Mouse (Mus musculus): ENCODE results near the gene Mab21l1.
A peak's percentile ranks its signal among the peaks of the same experiment; 100 is the strongest.

Gene Mab21l1

DNA sequence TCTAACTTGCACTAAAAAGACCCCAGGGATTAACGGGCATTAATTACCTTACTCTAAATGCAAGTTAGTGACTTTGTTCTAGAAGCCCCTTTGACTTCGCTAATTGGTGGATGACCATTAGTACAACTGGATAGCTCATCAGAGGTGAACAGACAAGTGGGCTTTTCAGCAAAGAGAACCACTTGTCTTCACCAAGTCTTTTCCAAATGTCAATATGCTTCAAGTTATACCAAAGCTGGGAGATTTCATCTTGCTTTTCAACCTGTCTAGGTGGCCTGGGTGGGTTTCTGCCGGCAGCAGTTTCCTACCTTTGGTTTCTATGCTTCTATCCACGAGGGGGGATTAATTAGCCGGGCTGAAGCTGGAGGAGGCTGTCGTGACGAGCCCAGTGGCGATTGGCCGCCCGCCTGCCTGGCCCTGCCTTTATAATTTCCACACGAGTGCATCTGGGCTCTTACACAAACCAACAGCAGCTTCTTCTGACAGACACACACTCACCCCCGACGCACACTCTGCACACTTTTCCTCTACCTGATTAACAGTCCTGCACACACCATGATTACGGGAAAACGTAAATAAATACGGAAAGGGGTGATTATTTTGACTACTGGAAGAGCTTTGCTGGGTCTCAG, at the start of gene Mab21l1:
Gene Mab21l1 (plus strand): TSS at position 455 of the 632 bp plus-strand sequence.
- no peak for DNase-seq (ENCODE audit: extremely low read depth, insufficient read length, low spot score)

- DNase-seq (ENCODE audit: extremely low read depth, insufficient read length, low spot score), result no peak
Observed at GRCm38 (mm10) chr3:55733665-55734064, 48.6 kb upstream of the Mab21l1 start.

DNA sequence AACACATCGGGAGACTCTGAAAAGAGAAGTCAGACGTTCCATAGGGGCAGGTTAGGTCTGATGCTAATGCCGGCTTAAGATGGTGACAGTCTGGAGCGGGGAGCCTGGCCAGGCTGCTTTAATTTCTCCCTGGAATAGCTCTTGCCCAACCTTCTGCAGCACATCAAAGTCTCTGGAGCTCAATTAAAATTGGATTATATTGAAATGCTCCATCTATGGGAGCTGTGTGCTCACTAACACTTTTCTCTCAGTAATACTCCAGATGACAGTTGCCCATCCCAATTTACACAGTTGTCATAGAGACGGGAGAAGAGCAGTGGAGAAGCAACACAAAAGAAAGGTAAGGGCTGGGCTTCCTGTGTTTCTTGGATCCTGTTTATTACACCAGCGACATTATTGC, 40.9 kb upstream of the Mab21l1 start:
- no peak for DNase-seq (ENCODE audit: extremely low read depth, insufficient read length, low spot score)

DNA sequence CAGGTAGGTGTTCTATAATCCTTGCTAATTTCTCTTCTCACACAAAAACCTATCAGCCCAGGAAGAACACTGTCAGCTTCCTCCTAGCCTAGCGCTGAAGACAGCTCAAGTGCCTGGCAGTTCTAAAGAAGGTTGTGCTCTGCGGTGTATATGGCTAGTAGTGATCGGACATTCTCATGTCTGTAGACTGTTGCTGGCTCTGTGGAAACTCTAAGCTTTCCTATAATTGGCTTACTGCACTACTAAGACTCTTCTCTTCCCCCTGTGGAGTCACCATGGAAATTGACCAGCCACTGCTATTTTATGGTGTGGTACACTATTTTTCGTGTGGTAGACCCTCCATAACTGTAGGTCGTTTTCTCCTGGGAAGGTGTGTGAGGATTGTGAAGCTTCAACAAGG, 40.1 kb upstream of the Mab21l1 start:
- DNase-seq (ENCODE audit: extremely low read depth, insufficient read length, low spot score), result no peak

DNA sequence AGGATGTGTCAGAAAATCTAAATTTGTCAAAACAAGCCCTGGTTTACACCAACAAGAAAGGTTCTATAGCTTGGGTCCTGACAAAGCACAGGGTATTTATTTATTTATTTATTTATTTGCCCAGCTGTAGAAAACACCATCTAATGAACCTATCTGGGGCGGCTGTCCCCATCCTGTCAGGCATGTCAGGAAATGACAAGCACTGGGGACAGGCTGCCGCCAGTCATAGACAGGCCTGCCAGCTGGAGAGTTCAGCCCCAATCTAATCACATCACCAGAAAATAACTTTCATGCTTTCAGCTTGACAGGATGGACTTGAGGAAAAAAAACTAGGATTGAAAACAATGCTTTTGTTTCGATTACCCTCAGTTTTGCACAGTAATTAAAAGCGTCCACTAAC, 39.7 kb upstream of the Mab21l1 start:
- DNase-seq (ENCODE audit: extremely low read depth, insufficient read length, low spot score), result no peak

- no peak for DNase-seq (ENCODE audit: extremely low read depth, insufficient read length, low spot score)
Observed at GRCm38 (mm10) chr3:55743885-55744284, 38.4 kb upstream of the Mab21l1 start.

DNA sequence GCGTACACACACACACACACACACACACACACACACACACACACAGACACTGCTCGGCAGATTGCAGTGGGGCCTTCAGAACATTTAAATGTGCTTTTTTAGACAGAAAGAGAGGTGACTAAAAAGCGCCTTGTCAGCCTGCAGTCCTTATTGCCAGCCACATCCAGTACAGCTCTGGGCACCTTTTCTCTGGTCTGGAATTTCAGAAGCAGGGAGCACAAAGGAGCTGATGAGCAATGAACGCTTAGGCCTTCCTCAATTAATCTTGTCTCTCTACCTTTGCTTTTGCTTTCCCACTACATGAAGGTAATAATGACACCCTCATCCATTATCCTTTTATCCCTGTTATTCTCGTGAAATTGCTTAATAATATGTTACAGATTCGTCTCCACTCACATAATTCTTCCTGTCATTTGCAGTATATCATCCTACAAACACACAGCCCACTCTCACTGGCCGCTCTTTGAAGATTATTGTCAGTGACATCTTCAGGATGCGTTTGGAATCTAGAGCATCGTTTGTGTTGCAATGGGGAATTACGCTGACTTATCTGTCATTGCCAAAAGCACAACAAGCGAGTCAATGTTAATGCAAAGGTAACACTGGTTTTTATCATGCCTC, 31.8 kb upstream of the Mab21l1 start:
- DNase-seq (ENCODE audit: extremely low read depth, insufficient read length, low spot score), result no peak

DNA sequence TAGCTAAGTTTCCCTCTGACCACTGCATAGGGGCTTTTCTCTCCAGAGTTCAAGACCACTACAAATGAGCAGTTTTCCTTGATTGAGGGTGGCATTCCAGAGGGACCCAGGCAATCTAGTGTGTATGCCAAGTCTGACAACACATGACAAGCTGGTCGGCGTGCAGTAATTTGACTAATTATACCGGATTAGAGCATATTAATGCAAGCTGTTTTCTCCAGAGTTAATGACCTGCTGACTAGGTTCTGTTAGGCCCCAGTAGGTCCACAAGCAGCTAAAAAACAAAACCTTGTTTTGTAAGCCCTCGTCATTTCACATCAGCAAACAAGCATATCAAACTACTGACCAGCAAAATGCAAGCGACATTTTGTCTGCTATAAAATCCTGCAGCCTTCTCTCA, 30.9 kb upstream of the Mab21l1 start:
- DNase-seq (ENCODE audit: extremely low read depth, insufficient read length, low spot score), result no peak

GRCm38 (mm10) chr3:55752558-55752957, 29.8 kb upstream of the Mab21l1 start:
- DNase-seq (ENCODE audit: extremely low read depth, insufficient read length, low spot score), result no peak

DNA sequence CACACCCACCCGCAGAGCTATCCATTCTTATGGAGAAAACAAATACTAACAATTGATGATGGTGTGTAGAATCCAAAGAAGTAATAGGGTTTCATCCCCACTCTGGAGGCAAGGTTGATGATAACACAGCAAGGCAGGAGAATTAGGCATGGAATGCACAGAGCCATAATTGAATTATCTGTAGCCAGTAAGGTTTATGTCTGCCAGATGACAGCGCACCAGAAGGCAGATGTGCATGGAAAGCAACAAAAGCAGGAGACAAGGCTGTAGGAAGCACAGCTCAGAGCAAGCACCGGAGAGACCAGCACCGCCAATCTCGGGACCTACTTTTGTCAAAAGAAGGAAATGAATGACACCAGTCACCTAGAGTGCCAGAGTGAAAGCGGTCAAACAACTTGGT, 28.4 kb upstream of the Mab21l1 start:
- no peak for DNase-seq (ENCODE audit: extremely low read depth, insufficient read length, low spot score)

DNA sequence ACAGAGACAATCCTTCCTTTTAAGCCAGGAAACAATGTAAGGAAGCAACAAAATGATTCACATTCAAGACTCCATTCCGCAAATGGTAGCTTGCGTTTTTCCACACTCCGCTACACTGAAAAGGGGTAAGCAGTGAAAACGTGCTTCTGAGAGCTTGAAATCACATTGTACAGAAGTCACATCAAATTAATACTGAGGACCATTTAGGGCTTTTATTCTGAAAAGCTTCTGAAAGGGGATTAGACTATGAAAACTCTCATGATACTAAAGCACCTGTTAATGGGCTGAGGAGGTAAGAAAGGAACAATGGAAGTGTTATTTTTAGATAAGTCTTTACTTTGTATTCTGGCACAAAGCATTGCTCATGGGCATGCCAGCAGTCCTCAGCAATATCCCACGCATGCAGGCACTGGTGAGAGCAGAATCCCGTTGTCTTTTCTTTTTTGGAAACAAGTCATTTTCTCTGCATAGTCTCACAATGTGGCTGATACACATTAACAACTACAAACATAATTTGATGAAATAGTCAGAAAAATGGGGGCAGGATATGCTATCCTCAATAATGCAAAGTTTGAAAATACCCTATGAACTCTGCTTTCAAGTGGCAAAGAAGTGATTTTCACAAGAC, 27.2 kb upstream of the Mab21l1 start:
- DNase-seq (ENCODE audit: extremely low read depth, insufficient read length, low spot score), result no peak

DNA sequence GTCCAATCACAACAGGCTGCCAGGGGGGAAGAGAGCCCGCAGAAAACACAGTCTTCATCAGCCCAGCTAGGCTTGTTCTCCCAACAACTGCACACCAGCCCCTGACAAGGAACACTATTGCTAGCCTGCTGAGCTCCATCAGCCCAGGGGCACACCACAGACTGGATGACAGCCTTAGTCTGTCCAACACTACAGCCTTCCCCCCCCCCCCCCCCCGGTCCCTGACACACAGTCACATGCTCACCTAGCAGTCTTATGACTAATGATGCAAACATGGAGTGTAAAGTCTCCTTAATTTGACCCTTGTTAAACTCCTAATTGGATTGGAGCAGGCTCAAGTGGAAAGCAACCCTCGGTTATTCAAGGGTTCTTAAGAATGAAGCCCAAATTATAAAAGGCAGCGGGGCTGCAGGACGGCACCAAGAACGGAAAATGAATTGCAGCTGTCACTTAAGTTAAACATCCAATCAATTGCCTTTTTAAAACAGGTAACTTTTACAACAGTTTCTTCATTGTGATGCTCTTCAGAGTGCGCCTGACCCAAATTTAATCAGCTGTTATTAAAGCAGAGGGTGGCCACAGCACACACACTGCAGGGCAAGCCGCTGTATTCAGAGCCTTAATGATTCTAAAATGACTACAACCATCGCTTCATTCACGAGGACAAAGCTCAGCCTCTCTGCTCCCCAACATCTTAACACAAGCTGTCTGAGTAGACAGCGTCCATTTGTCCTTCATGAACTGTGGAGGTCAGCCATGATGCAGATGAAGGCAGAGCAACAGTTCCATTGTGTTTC, 26.3 kb upstream of the Mab21l1 start:
- DNase-seq (ENCODE audit: extremely low read depth, insufficient read length, low spot score), result peak; percentile 15

- DNase-seq (ENCODE audit: extremely low read depth, insufficient read length, low spot score), result no peak
Observed at GRCm38 (mm10) chr3:55756602-55757190, 25.6 kb upstream of the Mab21l1 start.

DNA sequence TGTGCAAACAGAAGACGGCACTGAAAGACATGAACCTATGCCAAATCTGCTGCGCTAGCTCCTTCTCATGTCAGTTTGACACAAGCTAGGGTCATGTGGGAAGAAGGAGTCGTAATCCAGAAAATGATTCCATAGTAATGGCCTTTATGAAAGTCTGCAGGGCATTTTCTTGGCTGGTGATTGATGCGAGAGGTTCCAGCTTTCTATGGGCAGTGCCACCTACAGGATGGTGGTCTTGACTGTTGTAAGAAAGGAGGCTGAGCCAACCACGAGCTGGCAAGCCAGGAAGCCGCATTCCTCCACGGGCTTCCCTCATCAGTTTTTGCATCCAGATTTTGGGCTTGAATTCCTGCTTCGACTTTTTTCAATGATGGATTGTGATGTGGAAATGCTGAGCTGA, 24.0 kb upstream of the Mab21l1 start:
- DNase-seq (ENCODE audit: extremely low read depth, insufficient read length, low spot score), result no peak

DNA sequence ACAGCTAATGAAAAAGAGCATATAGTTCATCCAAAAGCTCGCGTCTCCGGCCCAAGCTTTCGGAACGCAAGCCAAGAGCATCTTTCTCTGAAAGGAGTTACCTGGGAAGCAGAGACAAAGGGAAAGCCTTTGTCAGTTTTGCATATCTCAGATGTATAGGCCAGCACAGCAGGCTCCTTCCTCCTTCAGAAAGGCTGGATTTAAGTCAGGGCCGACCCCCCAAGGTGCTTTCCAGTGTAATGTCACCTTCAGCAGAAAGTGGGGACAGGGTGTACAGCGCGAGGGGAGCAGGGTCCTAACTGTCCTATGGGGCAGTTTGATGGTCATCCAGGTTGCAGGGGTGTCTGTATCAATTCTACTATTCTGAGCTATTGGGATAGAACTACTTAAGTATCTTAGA, 18.7 kb upstream of the Mab21l1 start:
- no peak for DNase-seq (ENCODE audit: extremely low read depth, insufficient read length, low spot score)

- DNase-seq (ENCODE audit: extremely low read depth, insufficient read length, low spot score), result no peak
Observed at GRCm38 (mm10) chr3:55768654-55769053, 13.7 kb upstream of the Mab21l1 start.

DNA sequence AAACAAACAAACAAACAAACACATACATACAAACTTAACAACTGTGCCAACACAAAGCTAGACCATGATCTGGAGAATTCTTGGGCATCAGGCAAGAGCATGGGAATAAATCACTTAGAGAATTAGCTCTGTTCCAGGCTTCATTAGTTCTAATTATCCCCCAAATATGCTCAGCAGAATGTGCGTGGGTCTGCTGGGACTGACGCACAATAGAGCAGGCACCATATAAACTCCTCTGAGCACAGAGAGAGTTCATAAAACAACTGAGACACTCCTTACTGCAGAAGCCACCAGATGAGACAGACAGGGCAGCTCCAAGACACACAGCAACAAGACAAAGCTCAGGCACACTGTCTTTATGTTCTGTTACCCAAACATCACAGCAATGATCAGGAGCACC, 13.0 kb upstream of the Mab21l1 start:
- DNase-seq (ENCODE audit: extremely low read depth, insufficient read length, low spot score), result no peak

- DNase-seq (ENCODE audit: extremely low read depth, insufficient read length, low spot score), result no peak
Observed at GRCm38 (mm10) chr3:55774203-55774602, 8.1 kb upstream of the Mab21l1 start.

- no peak for DNase-seq (ENCODE audit: extremely low read depth, insufficient read length, low spot score)
Observed at GRCm38 (mm10) chr3:55775245-55775644, 7.1 kb upstream of the Mab21l1 start.

- DNase-seq (ENCODE audit: extremely low read depth, insufficient read length, low spot score), result no peak
Observed at GRCm38 (mm10) chr3:55775753-55776152, 6.6 kb upstream of the Mab21l1 start.

DNA sequence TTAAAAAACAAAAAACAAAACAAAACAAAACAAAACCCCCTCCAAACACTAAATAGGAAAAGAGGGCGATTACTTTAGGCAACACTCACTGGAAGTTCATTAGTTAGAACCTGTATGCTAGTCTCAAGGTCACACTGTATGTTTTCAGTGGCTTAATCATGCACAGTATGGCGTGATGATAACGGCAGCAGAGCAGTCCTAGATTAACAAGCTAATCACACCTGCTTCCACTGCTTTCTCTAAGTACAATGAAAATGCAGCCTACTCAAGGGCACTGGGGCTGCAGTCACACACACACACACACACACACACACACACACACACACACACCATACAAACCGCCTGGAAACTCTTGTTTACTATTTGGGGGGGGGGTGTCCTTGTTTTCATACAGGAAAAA, 4.8 kb upstream of the Mab21l1 start:
- no peak for DNase-seq (ENCODE audit: extremely low read depth, insufficient read length, low spot score)

All from 3134 (cell line).